Mouse (Mus musculus) heart, adult 2 months (tissue): ENCODE measurements around the gene Cycs.

Experiments used
- EP300 ChIP-seq: fragments of 200-500 bp; IDR thresholded peaks from 2 replicates; pipeline ENCODE4 v1.6.1; 2011; ENCODE audit warnings: low read depth, low read length, control low read depth; ENCODE audit not compliant: insufficient read depth
- POLR2A ChIP-seq: fragments of 200-500 bp; IDR thresholded peaks from 2 replicates; pipeline ENCODE4 v1.6.1; 2011; ENCODE audit warnings: mild to moderate bottlenecking, low read depth, low read length, control low read depth; ENCODE audit not compliant: insufficient read depth

GRCm38 (mm10) chr6:50539641-50540040 lies 26.7 kb downstream of the Cycs start:
- TF ChIP-seq POLR2A: no peak
- TF ChIP-seq EP300: no peak
